Mouse (Mus musculus) adrenal gland, adult 8-10 months (tissue): Measurements from ENCODE around the gene Iqschfp. TPM values are rescaled to one million over a fixed set of nuclear protein-coding genes. Genes with fewer than 3 reads are reported as not detected.

ENCODE experiments used
- DNase-seq: peaks from one replicate; pipeline ENCODE4 v3.0.0; 2022
- total RNA-seq, 4 experiments: library from RNA; stranded (reverse); gene quantifications; 2 replicates each; pipeline ENCODE4 v1.2.4; 2022

Iqschfp gene
- total RNA-seq, 4 experiments from 2014 or later = not detected

DNA sequence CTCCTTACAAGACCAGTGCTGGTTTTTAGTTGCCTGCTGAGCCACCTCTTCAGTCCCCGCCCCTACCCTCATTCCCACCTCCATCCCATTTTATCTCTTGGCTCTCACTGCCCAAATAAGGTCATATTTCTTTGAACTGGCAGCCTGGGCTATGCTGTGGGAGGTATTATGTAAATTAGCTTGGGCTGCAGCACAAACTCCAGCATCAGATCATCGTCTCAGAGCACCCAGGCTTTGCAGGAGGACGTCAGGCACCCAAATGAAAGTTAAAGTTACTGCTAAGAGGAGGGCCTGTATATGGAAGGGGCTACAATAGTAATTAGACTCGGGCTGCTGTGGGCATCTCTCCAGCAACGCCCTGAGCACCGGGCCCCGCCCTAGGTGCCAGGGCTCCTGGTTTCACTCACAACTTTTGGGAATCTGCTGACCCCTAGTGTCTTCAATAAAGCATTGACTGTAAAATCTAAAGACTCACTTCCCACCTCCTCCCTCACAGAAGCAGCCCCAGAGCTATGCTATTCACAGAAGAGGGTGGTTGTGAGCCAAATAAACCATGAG is 651.0 kb downstream of the Iqschfp start:
- DNase-seq = peak; percentile 29

DNA sequence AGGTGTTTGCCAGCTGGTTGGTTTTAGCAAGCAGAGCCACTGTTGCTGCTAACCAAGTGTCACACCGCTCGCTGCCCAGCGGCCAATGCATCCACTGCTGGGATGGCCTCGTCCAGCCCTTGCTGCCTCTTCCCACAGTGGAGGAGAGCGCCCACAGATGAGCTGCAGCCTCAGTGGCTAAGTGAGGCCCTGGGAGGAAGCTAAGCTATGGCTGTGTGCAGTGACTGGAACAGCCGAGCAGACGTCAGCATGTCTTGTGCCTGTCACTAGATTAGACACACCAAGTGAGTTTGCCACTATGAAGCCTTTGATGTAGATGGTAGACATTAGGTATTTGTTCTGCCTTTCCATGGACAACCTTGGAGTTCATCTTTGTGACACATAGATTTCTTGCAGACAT is 652.8 kb downstream of the Iqschfp start:
- DNase-seq = no peak

DNA sequence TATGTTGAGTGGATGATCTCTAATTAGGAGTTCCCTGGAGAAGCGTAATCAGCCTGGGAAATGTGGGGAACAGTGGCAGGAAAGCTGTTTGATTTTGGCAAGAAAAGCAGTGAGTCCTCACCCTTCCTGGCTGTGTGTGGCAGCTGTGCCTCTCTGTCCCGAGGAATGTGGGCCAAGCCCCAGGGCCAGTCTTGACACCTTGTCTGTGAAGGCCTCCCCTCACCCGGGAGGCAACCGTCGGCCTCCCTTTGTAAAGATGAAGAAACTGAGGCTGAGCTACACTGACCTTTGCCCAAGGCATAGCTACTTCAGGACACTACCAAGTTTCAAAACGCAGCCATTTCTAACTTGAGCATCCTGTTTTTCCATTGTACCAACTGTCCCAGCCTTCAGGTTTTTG is 653.9 kb downstream of the Iqschfp start:
- DNase-seq = no peak

DNA sequence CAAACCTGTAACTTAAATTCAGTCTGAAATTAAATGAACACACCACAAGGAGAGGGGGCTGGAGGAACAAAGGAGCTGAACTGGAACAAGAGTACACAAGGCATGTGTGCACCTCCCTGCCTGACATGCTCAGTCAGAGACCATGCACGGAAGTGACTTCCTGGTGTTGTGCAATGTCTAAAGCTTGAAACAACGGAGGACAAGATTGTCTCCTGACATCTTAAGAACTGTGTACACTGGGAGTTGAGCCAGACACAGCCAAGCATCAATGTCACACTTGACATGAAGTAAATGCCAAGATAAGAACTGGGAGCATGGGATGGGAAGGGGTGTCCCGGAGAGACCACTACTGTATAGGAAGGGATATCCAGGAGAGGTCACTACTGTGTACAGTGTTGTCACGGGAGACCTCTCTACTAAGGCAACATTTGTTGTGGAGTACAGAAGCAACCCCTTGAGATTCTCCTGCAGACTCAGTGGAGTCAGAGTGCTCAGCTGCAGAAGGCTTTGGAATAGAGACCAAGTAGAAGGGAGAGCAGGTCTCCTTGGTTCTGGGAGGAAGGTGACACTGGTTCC is 663.1 kb downstream of the Iqschfp start:
- DNase-seq = no peak

DNA sequence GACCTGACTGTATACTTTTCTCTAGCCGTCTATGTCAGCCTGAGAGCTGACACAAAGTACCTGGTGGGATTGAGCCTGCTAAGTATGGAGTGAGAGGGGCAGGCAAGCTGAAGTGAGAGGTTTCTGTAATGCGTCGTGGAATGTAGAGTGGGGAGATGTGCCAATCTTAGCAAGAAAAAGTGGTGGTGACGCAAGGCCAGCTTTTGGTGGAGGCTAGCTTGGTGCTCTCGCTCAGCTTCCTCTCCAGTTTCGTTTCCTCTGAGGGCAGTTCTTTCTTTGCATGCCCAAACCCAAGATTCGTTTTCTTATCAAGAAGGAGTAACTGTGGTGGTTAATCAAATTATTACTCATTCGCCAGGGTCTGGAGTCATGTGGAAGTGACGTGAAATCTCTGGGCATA is 664.9 kb downstream of the Iqschfp start:
- DNase-seq = no peak

DNA sequence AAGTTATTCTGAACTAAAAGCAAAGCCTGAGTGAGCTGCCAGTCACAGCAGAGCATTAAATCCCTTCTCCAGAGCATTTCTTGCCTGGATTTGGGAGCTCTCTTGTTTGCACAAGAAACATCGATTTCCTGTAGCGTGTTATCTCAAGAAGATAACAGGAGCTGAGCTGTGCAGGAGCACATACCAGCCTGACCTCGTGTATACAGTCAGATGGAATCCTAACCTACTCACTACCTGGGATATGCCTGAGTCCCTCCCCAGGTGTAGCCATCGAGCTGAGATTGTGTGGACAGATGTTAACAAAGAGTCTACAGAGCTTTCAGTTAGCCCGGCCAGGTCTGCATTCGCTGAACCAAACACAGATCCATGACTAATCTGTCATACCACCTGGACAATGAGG is 666.7 kb downstream of the Iqschfp start:
- no peak for DNase-seq

DNA sequence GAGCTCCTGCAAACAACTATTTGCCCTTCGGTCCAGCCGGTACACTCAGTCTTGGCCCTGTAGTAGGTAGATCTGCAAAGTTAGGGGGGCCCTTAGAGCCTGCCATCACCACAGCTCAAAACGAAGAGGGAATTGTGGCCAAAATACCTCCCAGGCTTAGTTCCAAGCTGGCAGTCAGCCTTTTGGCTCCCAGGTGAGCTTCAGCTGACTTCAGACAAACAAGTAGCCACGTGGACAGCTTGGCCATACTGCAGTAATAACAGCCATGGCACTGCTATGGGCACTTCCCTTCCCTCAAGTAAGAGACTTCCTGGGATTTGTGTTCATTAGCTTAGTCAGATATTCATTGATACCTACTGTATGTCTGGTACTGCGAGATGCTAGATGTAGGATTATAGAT is 668.0 kb downstream of the Iqschfp start:
- DNase-seq = no peak

DNA sequence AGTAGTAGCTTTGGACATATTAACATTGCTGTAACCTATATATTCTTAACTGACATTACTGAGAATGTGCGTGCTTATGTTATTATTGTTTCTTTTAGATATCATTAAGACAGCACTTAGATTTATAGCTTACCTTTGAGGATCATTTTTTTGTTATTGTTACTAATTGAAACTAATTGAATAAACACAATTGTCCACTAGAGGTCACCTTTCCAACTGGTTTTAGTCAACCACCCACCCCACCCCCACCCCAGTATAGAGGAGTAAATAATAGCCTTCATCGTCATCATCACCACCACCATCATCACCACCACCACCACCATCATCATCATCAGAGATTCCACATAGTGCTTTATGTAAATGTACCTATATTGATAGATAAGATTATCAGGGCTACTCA is 670.8 kb downstream of the Iqschfp start:
- DNase-seq = no peak

DNA sequence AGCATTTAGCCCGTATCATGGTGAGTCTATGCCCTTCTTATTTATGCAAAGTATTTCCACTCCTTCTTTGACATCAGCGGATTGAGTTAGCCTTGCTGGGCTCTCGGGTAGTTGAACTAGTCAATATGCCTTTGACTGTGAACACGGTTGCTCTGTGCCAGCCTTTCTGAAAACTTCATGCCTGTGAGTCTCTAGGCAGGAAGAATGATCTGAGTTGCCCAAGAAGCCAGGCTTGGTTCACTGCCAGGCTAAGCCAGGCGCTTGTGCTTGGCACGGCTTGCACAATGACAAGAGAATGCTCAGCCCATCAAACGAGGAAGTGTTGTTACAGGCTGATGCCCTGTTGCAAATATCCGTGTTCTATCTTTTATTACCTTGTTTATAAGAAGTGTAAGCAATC is 671.9 kb downstream of the Iqschfp start:
- peak; percentile 67 for DNase-seq

DNA sequence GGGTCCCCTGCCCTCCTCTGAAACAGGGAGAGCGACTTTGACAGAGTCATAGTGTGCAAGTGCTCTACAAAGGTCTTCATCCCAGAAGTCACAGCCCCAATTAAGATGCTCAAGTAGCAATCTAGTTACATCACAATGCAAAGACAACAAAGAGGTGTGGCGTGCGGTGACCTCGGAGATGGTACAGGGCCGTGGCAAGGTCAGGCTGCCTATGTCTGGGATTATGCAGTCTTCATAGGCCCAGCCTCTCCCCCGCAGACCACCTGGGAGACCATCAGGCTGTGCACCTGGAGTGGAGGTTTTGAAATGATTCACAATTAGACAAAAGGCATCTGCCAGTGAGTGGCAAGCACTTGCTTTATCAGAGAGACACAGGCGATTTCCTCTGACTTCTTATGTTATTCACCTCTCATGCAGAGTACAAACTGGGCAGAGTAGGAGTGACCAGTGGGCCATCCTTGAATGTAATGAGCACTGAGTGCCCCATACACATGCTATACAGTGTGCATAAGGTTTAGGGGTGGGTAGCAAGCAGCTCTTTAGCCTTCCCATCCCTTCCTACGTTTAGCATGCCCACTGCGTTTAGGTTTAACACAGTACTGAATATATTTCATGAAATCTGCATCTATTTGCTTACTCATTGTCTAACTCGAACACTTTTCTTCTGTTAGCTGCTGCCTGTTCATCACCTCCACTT is 673.1 kb downstream of the Iqschfp start:
- no peak for DNase-seq

DNA sequence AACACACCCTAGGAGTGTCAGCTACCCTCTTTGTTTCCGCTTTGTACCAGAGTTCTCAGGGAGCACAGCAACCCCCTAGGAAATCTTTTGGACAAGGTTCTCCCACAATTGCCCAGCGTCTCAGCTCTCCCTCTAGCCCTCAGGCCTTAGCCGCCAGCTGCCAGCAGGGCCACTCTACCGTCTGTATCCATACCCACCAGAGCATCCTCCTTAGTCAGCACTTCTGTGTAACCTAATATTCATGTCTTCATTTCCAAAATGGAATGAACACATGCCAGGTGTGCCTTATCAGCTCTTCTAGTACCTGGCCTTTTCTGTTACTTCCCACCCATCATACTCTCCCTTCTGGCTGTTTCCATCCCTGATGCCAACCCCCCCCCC is 673.6 kb downstream of the Iqschfp start:
- no peak for DNase-seq

DNA sequence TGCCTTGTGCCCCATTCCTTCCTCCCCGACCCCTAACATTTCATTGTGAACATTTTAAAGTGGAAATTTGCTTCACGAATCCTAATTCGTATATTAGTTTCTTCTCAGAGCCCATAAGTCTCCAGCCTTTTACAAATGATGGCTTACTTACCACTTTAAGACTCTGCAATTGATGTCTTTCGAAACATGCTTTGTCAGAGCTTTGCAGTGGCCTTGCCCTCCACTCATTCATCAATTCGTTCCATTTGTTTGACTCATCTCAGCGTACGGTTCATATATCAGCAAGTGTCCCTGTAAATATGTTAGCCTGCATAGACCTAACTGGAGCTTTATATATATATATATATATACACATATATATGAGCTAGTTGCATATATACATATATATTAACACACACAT is 675.5 kb downstream of the Iqschfp start:
- DNase-seq = peak; percentile 42

DNA sequence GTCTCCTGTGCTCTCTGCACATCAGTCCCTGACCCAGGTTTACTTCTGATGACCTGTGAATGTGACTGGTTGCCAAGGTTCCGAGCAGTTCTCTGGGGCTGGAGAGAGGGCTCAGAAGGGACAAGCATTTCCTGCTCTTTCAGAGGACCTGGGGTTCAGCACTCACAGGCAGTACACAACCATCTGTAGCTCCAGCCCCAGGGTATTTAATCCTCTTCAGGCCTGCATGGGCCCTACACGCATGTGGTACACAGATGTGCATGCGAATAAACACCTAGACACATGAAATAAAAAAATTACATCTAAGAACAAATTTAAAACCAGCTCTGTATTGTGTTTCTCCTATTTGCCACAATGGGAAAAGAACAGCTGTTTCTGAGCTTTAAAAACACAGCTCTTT is 676.1 kb downstream of the Iqschfp start:
- DNase-seq = no peak

DNA sequence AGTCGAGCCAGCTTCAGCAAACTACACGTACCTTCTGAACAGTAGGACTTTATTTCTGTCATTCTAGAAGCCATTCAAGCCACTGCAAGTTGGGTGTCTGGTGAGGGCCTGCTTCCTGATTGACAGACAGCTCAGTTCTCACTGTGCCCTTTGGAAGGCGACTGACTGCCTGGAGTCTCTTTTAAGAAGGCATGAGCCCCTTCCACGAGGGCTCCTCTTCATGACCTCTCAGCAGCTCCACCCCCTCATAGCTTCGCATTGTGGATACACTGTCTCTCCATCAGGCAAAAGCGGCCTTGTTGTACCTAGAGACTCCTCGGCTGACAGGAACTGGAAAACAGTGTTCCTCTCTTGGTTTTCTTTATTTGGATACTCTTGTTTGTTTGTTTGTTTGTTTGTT is 676.7 kb downstream of the Iqschfp start:
- no peak for DNase-seq

DNA sequence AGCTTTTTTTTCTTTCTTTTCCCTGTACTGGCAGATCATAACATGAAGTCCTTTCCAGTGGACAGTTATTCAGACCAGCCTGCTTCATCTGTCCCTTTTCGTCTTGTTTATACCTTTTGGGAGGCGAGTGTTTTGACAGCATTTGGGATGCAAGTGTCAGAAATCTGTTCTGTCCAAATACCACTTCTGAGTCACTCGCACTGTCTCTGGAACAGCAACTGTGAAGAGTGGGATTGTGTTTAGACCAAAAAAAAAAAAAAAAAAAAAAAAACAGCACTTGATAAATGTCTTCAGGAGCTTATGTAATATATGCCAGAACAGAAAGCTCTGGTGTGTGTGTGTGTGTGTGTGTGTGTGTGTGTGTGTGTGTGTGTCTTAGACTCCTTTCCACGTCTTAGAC is 678.3 kb downstream of the Iqschfp start:
- DNase-seq = no peak

DNA sequence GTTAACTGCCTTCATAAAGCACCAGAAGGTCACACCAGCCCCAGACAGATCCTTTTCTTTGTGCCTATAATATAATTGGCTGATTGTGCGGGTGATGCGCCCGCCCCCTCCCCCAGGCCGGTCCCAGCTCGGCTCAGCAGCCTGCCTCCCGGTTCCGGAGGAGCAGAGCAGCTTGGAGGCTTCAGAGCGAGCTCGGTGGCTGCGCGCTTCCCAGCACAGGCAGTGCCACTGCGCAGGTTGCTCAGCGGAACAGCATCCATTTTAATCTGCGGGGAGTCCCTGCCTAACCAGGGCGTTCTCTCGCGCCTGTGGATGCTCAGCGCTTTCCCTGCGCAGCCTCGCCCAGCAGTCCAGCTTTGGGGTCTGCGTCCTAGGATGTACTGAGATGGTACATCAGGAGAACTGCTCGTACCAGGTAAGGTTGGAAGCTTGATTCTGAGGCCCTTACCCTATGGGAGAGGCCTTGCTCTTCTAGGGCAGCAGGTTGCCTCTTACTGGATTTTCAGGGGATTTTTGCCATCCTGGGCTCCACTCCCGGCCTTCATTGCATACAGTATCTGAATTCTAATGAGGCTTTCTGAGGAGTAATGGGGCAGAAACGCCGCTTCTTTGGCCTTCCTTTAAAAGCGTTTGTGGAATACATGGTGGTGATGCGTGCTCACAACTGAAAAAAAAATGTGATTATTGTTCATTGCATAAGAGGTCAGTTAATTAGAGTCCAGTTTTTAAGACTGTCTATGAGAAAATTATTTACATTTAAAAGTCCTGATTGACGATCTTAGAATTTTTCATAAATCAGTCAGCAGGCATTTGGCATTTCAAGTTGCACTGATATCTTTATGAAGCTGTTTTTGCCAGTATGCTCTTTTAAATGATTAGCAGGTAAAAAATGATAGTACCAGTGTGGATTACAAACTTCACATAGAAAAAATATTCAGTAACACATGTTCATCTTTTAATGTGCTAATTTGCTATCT is 680.5 kb downstream of the Iqschfp start:
- DNase-seq = peak; percentile 24

DNA sequence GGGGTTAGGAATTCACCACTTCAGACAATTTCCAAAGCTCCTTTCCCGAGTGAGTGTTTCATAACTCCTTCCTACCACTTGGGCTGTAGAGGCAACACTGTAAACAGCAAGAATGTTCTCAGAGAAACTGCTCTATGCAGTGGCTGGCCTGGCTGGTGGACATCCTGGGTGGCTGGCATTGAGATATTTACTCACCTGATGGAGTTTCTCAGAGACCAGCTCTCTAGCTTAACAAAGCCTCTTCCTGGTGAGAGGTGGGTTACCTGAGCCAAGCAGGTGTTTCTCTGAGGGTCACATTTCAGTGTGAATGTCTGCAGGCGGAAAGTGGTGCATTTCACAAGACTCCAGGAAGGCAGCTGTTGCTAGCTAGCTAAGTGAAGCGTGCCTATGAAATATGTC is 681.2 kb downstream of the Iqschfp start:
- no peak for DNase-seq

DNA sequence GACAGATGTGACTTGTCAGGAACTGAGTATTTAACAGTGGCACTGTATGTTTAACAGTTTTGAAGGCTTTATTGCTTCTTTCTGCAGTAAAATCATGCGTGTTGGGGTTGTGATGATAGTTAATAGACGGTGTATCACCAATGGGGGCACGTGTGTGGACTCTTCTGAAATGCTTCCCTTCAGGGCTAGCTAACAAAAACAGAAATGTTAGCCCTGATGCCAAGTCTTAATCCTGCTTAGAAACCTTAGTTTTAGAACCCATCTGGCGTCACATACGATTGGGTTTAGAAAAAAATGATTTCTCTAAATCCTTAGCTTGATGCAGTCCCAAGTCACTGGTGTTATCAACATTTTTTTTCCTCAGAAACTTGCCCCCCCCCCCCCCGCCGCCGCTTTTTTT is 682.1 kb downstream of the Iqschfp start:
- DNase-seq = no peak

DNA sequence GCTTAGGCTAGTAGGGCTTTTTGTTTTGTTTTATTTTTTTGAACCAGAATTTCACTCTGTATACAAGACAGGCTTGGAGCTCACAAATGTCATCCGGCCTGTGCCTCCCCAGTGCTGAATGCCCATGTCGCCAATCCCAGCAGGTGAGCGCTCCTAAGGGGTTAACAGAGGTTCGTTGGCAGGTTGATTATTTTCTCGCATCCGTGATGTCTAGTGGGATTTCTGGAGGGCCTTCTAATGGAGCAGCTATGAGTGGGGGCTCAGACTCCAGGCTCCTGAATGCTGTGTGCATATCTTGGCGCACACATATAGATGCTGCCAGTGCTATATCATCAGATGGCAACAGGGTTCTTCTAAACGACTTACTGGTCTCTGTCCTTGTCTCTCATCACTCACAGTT is 682.5 kb downstream of the Iqschfp start:
- no peak for DNase-seq

DNA sequence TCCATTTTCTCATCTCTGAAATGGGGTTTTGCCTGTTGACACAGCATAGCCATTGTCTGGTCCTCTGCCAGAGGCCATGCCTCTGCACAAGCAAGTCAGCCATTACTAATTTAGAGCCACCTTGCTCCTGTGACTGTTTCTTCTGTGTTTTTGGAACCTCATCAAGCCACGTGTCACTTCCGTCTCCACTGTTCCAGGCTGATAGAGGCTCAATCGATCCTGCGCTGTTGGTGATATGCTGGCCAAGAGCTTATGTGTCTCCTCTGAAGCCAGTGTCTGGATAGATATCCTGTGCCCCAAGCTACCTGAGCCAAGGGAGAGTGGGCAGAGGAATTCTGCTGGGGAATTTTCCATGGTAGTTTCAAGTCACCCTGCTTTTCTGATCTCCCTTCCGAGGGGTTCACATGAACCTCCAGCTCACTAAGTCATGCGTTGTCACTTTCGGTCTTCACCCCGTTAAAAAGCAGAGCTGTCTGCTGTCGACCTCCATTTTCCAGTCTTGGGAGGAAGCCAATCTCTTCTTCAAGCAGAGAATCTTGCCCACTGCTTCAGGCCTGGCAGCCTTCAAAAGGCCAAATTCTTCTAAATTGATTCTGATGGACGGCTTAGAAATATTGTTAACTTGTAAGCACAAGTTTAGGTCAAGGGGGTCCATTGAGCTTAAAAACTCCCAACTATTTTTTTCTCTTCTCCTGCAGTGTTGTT is 683.8 kb downstream of the Iqschfp start:
- no peak for DNase-seq

DNA sequence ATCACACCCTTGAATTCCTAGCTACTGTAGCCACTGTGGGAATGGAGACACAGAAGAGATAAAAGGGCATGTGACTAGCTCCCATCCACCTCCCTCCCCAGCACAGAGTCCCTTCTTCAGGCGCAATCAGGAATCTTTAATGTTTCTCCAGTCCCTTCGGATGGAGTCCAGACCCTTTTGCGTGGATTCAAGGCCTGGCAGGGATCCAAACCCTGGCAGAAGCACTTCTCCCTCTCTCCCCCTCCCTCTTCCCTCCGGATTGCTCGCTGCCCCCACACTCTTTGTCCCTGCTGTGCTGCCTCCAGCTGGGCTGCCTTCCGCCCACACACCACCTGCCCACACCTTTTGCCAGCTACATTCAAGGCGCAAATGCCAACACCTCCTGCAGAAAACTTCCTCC is 684.4 kb downstream of the Iqschfp start:
- DNase-seq = no peak

DNA sequence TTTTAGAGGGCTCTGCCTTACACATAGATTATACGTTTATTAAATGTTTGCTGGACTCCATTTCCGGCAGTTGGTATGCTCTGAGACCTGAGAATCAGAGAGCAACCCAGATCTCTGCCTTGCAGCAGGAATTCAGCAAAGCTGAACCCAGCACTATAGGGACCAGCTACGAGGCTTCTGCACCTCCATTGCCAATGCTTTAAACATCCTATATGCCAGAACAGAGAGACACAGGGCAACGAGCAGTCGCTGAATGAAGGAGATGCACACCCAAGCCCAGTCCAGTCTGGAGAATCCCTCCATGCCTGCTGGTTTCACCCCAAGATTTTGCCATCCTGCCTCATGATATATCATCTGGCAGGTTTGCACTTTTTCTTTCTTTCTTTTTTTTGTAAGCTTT is 684.9 kb downstream of the Iqschfp start:
- no peak for DNase-seq

DNA sequence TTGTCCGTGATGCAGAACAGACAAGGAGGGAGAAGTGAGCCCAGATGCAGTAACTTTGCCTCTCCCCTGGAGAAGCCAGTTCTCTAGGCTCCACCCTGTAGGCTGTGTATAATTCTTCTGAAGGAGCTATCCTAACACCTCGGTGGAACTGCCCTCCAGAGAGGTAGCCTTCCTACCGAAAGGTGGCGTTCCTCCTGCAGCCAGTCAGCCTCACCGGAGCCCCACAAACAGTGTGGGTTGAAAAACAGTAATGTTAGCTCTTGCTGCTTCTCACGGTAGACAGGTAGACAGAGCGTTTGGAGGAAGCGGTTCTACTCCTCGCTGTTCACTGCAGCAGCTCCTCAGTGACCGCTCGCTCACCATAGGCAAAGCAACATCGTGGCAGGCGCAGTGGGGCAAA is 689.6 kb downstream of the Iqschfp start:
- DNase-seq = no peak
